In genomic region chr11:19877239-19877915, GRCm38 (mm10) we compare ENCODE assay signal across 24 mouse cellular contexts. TPM values are rescaled to one million over a fixed set of nuclear protein-coding genes. Genes with fewer than 3 reads are reported as not detected.
DNase-seq lines count a peak whose midpoint lies in the region; ATAC-seq and TF ChIP-seq lines count a peak whose summit lies in the region.
"Had no signal": no experiment of that assay in that cellular context is flagged by ENCODE, and none has a peak within 500 bp of the region (broad histone marks: within the 10 kb centered on the region; RNA-seq: fewer than 3 reads in every experiment).

No protein-coding gene starts in this region.

- H3K4me2 ChIP-seq in lung, postnatal 0 days (replicated peaks; ENCODE audit: low read depth, low read length): no peak overlapping the region
- H3K4me2 ChIP-seq: hindbrain, embryonic 14.5 days; limb, embryonic 15.5 days; liver, embryonic 15.5 days; neural tube, embryonic 15.5 days had no signal

- no peak overlapping the region for H3K9ac ChIP-seq in lung, postnatal 0 days (replicated peaks; ENCODE audit: low read depth)
- H3K9ac ChIP-seq: hindbrain, embryonic 14.5 days; limb, embryonic 15.5 days; liver, embryonic 15.5 days; neural tube, embryonic 15.5 days had no signal

- H3K4me1 ChIP-seq in lung, postnatal 0 days (ENCODE audit: insufficient read depth, low read depth, low read length): no peaks in the 10 kb centered on the region
- H3K4me1 ChIP-seq: liver, embryonic 15.5 days; megakaryocyte, embryonic 14.5 days had no signal

- H3K36me3 ChIP-seq in lung, postnatal 0 days (ENCODE audit: insufficient read depth, low read length): no peaks in the 10 kb centered on the region
- H3K36me3 ChIP-seq: limb, embryonic 15.5 days; liver, embryonic 15.5 days; neural tube, embryonic 15.5 days had no signal

- no peak for ATAC-seq in lung, postnatal 0 days
- ATAC-seq: intestine, embryonic 16.5 days; Patski had no signal

- no peak for TF ChIP-seq EP300 in lung, postnatal 0 days (IDR thresholded peaks at IDR 0.05)

- H3K27ac ChIP-seq in lung, postnatal 0 days (ENCODE audit: low read length): no peak overlapping the region
- H3K27ac ChIP-seq: hindbrain, embryonic 14.5 days; limb, embryonic 15.5 days; liver, embryonic 15.5 days; neural tube, embryonic 15.5 days had no signal

- no peak for TF ChIP-seq CTCF in lung, postnatal 0 days (IDR thresholded peaks at IDR 0.05)

- DNase-seq in lung, postnatal 0 days (ENCODE audit: low spot score): peak; percentile 18
- DNase-seq in lung, postnatal 25 days (ENCODE audit: low spot score): no peak
- DNase-seq in urinary bladder, postnatal 36 days (ENCODE audit: low spot score in 2 of 2): peak; percentile 19 to 20
- no peak for DNase-seq in urinary bladder, postnatal 25 days (ENCODE audit: low spot score)
- DNase-seq in gonadal fat pad, adult 2 months (ENCODE audit: low read depth): peak; percentile 79
- no peak for DNase-seq in spleen, postnatal 4 days (ENCODE audit: low spot score in 2 of 2)
- DNase-seq in cerebellum, postnatal 36 days: no peak
- DNase-seq: adrenal gland, postnatal 14 days; cerebellum, adult 11 months; cerebellum, postnatal 10 days; gastrocnemius, postnatal 10 days; heart, adult 18-20 months; heart, postnatal 36 days; layer of hippocampus, postnatal 36 days; lung, postnatal 14 days; right cerebral cortex, postnatal 25 days; thymus, postnatal 4 days had no signal

- no peaks in the 10 kb centered on the region for H3K27me3 ChIP-seq in lung, postnatal 0 days (replicated peaks; ENCODE audit: insufficient read depth, low read length)
- H3K27me3 ChIP-seq: limb, embryonic 15.5 days; liver, embryonic 15.5 days; neural tube, embryonic 15.5 days; Patski had no signal

- 60% methylated on average over 4 of the region's 4 CpGs for WGBS in lung, postnatal 0 days

- no peaks in the 10 kb centered on the region for H3K9me3 ChIP-seq in lung, postnatal 0 days (ENCODE audit: low read length)
- H3K9me3 ChIP-seq: limb, embryonic 15.5 days; liver, embryonic 15.5 days; neural tube, embryonic 15.5 days had no signal

- H3K4me3 ChIP-seq in lung, postnatal 0 days (ENCODE audit: low read depth, low read length): no peak overlapping the region
- H3K4me3 ChIP-seq: limb, embryonic 15.5 days; liver, embryonic 15.5 days; megakaryocyte, embryonic 14.5 days; neural tube, embryonic 15.5 days had no signal

RNA-seq across cellular contexts. Expression of gene Spred2, which starts 46.8 kb away (rescaled TPM):
- polyA plus RNA-seq in lung, postnatal 0 days (2015; fragmentation: Nextera tagmentation; extraction: Ambion mirVana): 3.9 and 4.9 TPM in 2 replicates
- 15.1 and 25.7 TPM in 2 replicates for polyA plus RNA-seq in gonadal fat pad, adult 2 months (2012; rRNA removed)

Comparison
In these comparisons a context has a peak if more than half of its experiments do, and no peak if none do; other contexts are left out.
1. DNase-seq: peak in lung, postnatal 0 days (single experiment), urinary bladder, postnatal 36 days (2 of 2) and gonadal fat pad, adult 2 months (single experiment); none in lung, postnatal 25 days (single experiment), urinary bladder, postnatal 25 days (single experiment), spleen, postnatal 4 days (0 of 2) and cerebellum, postnatal 36 days (0 of 2).